Mouse (Mus musculus): ENCODE data around the gene Nceh1.

DNA sequence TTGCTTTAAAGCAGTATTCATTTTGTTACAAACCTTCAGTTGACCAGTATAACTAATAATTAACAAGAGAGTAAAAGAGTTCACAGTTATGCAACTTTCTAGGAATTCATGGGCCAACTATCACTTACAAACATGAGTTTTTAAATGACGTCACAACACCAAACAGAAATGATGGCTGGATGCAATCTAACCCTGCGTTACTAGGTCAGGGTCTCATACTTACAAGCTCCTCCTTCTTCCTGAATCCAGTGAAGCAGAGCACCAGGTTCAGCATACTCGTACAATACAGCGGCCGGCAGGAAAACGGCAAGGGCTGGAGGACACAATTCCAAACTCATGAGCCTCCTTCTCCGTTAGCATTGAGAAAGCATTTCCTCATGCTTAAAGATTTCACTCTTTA, 37.0 kb upstream of the Nceh1 start:
- TF ChIP-seq CTCF (IDR thresholded peaks at IDR 0.05; ENCODE audit: control insufficient read depth, insufficient read depth, insufficient replicate concordance, low read depth, low read length), result no peak
- no peak for TF ChIP-seq POLR2A (IDR thresholded peaks at IDR 0.05; ENCODE audit: control insufficient read depth, low read depth, low read length)

All from testis, adult 2 months (tissue).